Mouse (Mus musculus): ENCODE measurements at regions not wholly inside any gene's neighbourhood (a gene's known extent, or its start where the extent isn't known, plus 50 kb on each side); places are given as distances from the start of the nearest gene placed in this dataset.

- no peak for DNase-seq (ENCODE audit: low spot score in 2 of 2)
Measured at GRCm38 (mm10) chr6:11796361-11796760, 110.9 kb downstream of the Ndufa4 start.

- peak; percentile 24 for DNase-seq (ENCODE audit: low spot score in 2 of 2)
Measured at GRCm38 (mm10) chr6:11793366-11793765, 113.9 kb downstream of the Ndufa4 start.

GRCm38 (mm10) chr6:11792186-11792585 lies 115.1 kb downstream of the Ndufa4 start:
- no peak for DNase-seq (ENCODE audit: low spot score in 2 of 2)

GRCm38 (mm10) chr6:11791056-11791455 lies 116.2 kb downstream of the Ndufa4 start:
- no peak for DNase-seq (ENCODE audit: low spot score in 2 of 2)

- DNase-seq (ENCODE audit: low spot score in 2 of 2) = no peak
Measured at GRCm38 (mm10) chr6:11773992-11774391, 133.3 kb downstream of the Ndufa4 start.

GRCm38 (mm10) chr6:11762912-11763311 lies 144.4 kb downstream of the Ndufa4 start:
- no peak for DNase-seq (ENCODE audit: low spot score in 2 of 2)

- DNase-seq (ENCODE audit: low spot score in 2 of 2) = no peak
Measured at GRCm38 (mm10) chr6:11737667-11738066, 169.6 kb downstream of the Ndufa4 start.

- no peak for DNase-seq (ENCODE audit: low spot score in 2 of 2)
Measured at GRCm38 (mm10) chr6:11731126-11731525, 176.2 kb downstream of the Ndufa4 start.

- DNase-seq (ENCODE audit: low spot score in 2 of 2) = no peak
Measured at GRCm38 (mm10) chr6:11730667-11731066, 176.6 kb downstream of the Ndufa4 start.

GRCm38 (mm10) chr6:11727806-11728205 lies 179.5 kb downstream of the Ndufa4 start:
- no peak for DNase-seq (ENCODE audit: low spot score in 2 of 2)

GRCm38 (mm10) chr6:11727370-11727769 lies 179.9 kb downstream of the Ndufa4 start:
- no peak for DNase-seq (ENCODE audit: low spot score in 2 of 2)

GRCm38 (mm10) chr6:11723519-11723918 lies 183.8 kb downstream of the Ndufa4 start:
- no peak for DNase-seq (ENCODE audit: low spot score in 2 of 2)

GRCm38 (mm10) chr6:11720274-11720673 lies 187.0 kb downstream of the Ndufa4 start:
- no peak for DNase-seq (ENCODE audit: low spot score in 2 of 2)

- DNase-seq (ENCODE audit: low spot score in 2 of 2) = no peak
Measured at GRCm38 (mm10) chr6:11710581-11710980, 196.7 kb downstream of the Ndufa4 start.

- no peak for DNase-seq (ENCODE audit: low spot score in 2 of 2)
Measured at GRCm38 (mm10) chr6:11709465-11709864, 197.8 kb downstream of the Ndufa4 start.
